Mouse (Mus musculus) gastrocnemius, adult 18-20 months (tissue): ENCODE measurements around the gene Kcnh4. TPM values are rescaled to one million over a fixed set of nuclear protein-coding genes. Genes with fewer than 3 reads are reported as not detected.
A peak's percentile ranks its signal among the peaks of the same experiment; 100 is the strongest.

Experiments used
- DNase-seq: peaks from one replicate; pipeline ENCODE4 v3.0.0; 2021; ENCODE audit warnings: low spot score
- total RNA-seq, 2 experiments: library from RNA; stranded (reverse); gene quantifications; 2 replicates each; pipeline ENCODE4 v1.2.3; 2021

Gene Kcnh4
- total RNA-seq, 2 experiments from 2014 or later, result not detected

- DNase-seq, result no peak
Observed at GRCm38 (mm10) chr11:100735134-100735865, 24.4 kb downstream of the Kcnh4 start.

DNA sequence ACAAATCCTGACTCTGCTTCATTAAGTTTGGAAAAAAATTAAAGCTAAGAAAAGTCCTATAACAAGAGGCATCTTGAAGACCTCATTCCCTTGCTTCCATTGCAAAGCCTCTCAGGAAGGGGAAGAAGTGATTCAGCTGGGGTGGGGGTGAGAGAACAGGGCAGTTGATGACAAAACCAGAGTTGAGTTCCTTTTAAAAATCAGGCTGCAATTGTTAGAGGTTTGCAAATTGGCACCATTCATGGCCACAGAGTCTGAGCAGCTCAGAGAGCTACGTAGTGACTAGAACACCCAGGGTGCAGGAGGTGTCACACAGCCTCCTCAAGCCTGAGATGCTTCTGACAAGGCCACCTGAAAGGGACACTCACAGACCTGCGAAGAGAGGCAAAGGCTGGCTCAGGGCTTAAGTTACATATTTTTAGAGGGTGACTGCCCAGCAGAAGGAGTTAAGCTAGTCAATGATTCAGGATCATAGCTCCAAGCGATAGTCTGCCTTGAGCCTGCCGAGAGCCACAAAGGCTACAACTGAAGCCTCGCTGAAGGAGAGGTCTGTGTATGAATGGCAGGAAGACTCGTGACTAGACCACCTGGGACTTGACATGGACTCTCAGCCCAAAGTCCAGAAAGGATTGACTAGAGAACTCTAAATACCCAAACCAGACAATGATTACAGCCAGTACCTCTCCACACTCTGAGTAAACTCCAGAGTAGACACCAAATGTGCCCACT lies 29.1 kb downstream of the Kcnh4 start:
- DNase-seq, result no peak

- no peak for DNase-seq
Observed at GRCm38 (mm10) chr11:100729976-100730375, 29.8 kb downstream of the Kcnh4 start.

DNA sequence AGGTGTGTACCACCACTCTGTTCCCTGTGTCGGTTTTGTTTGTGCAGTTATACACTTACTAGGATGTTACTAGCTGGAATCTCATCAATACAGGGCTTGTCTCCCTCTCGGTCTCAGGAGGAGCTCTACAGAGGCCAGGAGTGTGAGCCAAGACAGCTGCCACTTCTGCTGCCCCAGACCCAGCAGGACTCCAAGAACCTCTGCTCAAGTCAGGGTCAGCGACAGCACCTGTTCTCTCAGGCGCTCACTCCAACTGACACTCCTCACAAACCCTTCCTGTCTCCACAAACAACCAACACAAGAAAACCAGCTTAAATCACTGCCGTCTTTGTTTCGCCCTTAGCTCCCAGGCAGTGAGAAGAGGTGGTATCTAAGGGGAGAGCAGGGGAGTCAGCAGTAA lies 31.1 kb downstream of the Kcnh4 start:
- no peak for DNase-seq

DNA sequence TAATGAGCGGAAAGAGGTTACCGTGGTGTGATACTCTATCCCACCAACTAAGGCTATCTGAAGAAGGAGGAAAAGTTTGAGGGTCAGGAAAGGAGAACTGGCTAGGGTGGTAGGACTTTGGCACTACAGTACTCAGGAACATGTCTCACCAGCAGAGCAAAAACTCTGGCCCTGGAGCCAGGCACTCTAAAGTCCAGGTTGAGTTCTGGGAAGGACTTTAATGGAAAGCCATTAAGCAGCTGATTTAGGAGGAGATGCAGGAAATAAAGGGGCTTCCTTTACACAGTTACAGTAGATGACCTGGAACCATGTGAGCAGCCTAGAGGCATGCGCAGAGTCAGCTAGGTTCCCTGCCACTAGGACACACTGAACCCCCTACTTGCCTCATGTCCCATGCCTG lies 32.5 kb downstream of the Kcnh4 start:
- no peak for DNase-seq

GRCm38 (mm10) chr11:100724919-100725512 lies 34.7 kb downstream of the Kcnh4 start:
- DNase-seq, result no peak

DNA sequence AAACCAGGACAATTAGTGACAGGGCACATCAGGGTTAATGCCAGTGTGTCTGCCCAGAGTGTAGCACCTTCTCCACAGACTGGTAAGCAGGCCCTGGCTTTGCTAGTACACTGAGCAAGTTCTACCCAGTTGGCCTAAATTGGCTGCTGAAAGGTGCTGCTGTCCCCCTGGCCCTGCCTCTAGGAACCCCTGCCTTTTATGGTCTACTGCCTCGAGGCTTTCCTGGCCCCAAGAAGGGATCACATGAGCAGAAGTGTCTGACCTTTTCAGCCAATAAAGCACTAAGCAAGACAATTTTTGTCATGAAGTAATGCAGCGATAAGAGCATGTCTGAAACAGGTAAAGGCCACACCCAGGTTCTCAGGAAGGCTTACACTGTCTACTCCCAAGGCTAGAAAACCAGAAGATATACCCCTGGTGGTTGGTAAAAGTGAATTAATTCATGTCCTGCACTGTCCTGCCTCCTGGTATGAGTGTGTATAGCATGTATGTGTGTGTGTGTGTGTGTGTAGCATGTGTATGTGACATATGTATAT lies 37.2 kb downstream of the Kcnh4 start:
- no peak for DNase-seq

DNA sequence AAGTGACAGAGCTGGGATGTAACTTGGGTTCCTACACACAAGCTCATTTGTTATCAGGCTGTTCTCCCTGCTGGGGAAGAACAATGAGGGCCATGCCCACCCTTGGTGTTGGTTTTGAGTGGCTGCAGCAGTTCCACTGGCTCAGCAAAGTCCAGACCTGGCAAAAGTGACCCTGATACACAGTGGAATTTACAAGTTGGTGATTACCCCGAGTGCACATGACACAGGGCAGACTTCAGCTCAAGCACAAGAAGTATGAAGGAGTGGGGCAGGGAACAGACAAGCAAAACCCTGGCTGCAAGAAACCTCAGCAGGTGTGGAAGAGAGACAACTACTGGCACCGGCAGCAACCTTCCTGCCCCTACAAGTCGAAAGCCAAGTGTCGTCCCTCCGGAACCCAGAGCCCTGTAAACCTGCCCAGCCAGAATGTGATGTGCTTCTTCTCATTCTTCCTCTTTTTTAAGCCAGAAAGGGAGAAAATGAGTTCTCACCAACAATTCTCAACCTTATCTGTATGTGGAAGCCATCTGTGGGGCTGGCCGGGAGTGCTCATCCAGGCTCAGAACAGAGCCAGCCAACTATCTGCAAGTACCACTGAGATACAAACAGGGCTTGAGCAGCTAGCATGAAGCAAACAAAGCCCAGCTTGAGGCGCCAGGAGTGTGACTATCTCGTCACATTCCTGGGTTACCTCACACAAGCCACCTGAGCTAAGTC lies 37.8 kb downstream of the Kcnh4 start:
- no peak for DNase-seq

DNA sequence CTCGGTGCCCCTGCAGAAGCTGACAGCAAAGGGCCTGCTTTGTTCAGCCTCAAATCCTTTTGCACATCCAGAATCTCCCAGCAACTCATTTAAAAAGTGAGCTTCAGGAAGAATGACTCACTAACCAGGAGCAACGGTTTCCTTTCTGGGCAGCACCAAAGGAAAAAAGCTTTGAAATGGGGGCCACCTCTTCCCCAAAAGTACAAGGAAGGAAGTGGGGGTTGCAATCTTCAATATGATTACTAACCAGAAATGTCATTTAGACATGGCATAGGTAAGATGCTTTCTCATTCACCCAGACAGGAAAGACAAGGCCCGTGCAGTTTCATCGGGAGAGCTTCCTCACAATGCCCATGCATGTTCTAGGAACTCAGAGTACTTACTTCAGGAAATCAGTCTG lies 38.5 kb downstream of the Kcnh4 start:
- no peak for DNase-seq

GRCm38 (mm10) chr11:100720345-100720744 lies 39.4 kb downstream of the Kcnh4 start:
- DNase-seq, result no peak

- no peak for DNase-seq
Observed at GRCm38 (mm10) chr11:100719893-100720292, 39.8 kb downstream of the Kcnh4 start.

DNA sequence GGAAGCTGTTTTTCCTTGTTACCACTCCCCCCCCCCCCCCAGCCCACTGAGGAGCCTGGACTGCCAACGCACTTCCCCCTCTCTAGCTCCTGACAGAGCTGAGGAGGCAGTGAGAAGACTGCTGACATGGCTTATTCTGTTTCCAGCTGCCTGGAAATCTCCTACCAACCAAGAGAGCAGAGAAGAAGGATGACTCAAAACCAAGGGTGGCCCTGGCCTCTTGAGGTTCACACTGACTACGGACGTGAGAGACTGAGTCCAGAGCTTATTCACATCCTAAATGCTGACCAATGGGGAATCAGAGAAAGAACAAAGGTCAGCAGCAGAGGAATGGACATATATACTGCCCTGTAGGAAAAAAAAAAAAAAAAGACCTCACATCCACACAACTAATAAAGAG lies 40.4 kb downstream of the Kcnh4 start:
- no peak for DNase-seq

DNA sequence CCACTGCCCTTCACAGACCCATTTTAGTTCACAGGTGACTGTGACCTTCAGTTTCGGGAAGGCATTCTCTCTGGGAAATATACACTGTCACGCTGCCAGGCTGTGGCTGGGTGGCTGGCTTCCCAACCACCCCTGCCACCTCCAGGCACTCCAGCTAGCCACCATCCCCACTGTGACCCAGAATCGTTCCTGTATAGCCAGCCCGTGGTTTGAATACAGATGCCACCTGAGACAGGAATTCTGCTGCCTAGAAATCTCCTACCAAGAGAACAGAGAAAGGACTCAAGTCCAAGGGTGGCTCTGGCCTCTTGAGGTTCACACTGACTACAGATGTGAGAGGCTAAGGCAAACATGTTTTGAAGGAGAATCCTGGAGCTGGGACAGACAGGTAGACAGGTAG lies 40.9 kb downstream of the Kcnh4 start:
- no peak for DNase-seq

DNA sequence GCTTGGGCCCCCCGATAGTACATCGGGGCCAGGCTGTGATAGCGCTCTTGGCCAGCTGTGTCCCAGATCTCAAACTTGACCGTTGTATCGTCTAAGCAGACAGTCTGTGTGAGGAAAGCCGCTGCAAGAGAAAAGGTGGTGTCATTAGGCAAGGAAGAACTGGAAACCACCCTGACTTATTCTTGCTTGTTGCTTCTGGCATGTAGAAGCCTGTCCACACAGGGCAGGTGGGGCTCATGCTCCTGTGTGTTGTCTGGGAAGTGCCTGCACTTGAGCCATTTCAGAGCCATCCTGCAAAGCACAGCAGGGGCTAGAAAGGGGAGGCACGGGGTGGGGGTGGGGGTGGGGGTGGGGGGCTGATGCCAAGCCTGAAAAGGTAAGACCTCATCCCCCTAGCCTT lies 41.3 kb downstream of the Kcnh4 start:
- DNase-seq, result no peak

DNA sequence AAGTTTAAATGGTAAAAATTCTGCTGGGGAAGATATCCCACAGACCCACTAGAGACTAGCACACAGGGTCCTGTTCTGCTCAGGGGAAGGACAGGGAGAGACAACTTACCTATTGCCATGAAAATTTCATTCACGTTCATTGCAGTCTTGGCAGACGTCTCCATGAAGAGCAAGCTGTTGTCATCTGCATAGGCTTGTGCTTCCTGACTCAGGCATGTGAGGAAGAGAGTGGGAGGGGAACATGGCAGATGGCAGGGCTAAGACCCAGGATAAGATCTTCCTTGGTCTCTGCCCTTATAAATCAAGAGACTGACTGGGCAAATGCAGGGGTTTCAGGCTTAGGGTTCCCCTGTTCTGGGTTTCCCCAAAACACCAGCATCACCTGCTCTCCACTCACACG lies 43.1 kb downstream of the Kcnh4 start:
- DNase-seq, result no peak

GRCm38 (mm10) chr11:100714948-100715347 lies 44.8 kb downstream of the Kcnh4 start:
- no peak for DNase-seq

DNA sequence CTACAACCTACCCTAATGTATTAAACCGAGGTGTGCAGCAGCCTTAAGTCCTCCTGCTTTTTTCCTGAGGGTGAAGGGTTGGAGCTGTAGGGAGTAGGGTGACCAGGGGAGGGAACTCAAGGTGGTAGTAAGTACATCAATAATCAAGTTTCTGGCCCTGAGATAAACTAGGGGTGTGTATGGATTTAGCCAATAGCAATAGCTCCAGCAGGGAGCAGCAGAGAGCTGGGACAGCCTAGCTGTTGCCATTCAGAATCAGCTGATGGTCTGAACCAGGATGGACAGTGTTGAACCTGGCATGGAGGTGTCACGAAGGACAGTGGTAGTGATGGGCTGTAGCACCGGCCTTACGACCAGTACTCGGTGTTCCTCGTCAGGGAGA lies 45.2 kb downstream of the Kcnh4 start:
- DNase-seq, result peak; percentile 83

DNA sequence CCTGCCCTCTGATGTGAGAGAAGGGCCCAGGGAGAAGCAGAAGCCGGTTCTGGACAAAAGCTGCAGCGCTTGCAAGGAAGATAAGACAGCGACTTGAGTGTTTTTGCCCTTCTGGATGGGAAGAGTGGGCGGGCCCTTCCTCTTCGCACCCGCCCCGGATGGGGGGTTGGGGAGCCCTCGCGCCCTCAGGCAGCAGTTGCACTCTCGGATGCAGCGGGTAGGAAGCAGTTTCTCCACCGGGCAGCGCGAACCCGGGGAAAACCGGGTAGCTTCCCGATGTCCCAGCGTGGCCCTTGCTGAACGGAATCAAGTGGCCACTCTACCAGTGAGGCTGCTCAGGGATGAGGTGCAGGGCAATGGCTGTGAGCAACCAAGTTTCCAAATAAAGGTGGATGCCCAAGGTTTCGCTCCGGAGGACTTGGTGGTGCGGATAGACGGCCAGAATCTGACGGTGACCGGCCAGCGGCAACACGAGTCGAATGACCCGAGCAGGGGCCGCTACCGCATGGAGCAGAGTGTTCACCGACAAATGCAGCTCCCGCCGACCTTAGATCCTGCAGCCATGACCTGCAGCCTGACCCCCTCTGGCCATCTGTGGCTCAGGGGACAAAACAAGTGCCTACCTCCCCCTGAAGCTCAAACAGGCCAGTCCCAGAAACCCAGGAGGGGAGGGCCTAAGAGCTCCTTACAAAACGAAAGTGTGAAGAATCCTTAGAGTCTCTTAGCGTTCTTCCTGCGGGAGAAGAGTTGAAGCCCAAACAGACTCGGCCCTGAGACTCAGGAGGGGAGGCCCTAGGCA lies 45.8 kb downstream of the Kcnh4 start, which contains the start of gene Hspb9:
Gene Hspb9, plus strand, starts transcription at position 116 of the 799 bp plus-strand sequence.
- no peak for DNase-seq

DNA sequence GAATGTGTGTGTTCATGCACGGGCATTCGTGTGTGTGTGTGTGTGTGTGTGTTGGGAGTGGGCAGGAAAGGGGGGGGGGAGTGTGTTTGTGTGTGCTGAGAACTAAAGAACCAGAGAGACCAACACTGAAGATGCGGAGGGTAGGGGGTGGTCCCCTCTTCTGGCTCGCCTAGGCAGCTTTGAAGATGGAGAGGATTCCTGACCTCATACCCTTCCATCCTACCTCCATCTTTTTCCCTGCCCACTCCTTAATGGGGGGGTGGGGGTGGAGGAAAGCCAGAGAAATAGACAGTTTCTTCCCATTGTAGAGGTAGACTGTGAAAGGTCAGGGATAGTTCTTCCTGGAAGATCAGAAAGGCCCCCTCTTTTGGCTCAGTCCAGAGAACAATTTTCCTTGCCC lies 46.6 kb downstream of the Kcnh4 start:
- no peak for DNase-seq

DNA sequence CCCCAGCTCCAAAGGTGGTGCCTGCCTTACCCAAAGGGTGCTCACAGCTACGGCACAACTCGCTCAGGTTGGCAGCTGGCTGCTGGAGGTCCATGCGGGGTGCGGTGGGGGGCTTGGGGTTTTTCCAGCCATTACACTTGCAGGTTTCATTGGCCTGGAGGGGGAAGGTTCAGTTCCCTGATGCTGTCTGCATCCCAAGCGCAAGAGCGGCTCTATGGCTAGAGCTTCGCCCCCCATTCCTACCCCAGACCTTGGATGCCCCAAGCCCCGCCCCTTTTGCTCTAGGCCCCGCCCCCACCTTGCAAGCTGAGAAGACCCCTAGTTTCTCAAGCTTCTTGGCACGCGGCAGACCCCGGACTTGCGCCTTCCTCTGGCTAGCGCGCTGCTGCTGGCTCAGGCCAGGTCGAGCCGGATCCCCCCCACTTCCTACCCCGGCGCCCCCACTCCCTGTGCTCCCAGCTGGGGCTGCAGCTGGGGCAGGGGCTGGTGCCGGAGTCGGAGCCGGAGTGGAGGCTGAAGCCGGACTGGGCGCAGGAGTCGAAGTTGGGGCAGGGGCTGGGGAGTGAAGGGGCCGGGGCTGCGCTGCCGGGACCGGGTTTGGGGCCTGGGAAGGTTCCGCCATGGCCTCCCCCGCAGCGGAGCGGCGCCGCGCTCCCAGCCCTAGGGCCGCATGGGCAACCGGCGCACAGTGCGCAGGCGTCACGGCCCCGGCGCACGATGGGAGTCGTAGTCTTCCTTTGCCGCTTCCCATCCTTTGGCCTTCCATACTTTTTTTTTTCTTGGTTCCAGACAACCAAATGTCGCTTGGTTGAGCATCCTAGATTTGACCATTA lies 47.7 kb downstream of the Kcnh4 start, which contains the start of gene Kat2a:
Gene Kat2a, minus strand, starts transcription at position 683 of the 833 bp plus-strand sequence.
- DNase-seq, result peak; percentile 76
